Mouse (Mus musculus) embryonic facial prominence, embryonic 12.5 days (tissue): ENCODE measurements around the gene Cyb5d1. TPM values are rescaled to one million over a fixed set of nuclear protein-coding genes. Genes with fewer than 3 reads are reported as not detected.

Experiments
- ATAC-seq: fragments of 200-750 bp; cut with Nextera tagmentation; 2 replicates; pipeline ENCODE4 v1.8.0; 2017; ENCODE audit not compliant: insufficient number of reproducible peaks, insufficient read depth, low FRiP score, low TSS enrichment
- H3K27ac ChIP-seq: fragments of 300-500 bp; sonication (generic); 2 replicates; pipeline ENCODE4 v1.5.1; 2016; ENCODE audit warnings: mild to moderate bottlenecking
- H3K27me3 ChIP-seq: fragments of 300-500 bp; sonication (generic); 2 replicates; pipeline ENCODE4 v1.6.1; 2016; ENCODE audit warnings: mild to moderate bottlenecking, moderate library complexity
- H3K36me3 ChIP-seq: fragments of 300-500 bp; sonication (generic); 2 replicates; pipeline ENCODE4 v1.6.1; 2016; ENCODE audit warnings: mild to moderate bottlenecking
- H3K4me1 ChIP-seq: fragments of 300-500 bp; sonication (generic); 2 replicates; pipeline ENCODE4 v1.6.1; 2016
- H3K4me2 ChIP-seq: fragments of 300-500 bp; sonication (generic); replicated peaks from 2 replicates; pipeline ENCODE4 v1.6.1; 2016; ENCODE audit warnings: mild to moderate bottlenecking, moderate library complexity
- H3K4me3 ChIP-seq: fragments of 300-500 bp; sonication (generic); 2 replicates; pipeline ENCODE4 v1.5.1; 2016; ENCODE audit warnings: mild to moderate bottlenecking
- H3K9ac ChIP-seq: fragments of 300-500 bp; sonication (generic); 2 replicates; pipeline ENCODE4 v1.6.1; 2016; ENCODE audit warnings: mild to moderate bottlenecking, moderate library complexity
- H3K9me3 ChIP-seq: fragments of 300-500 bp; sonication (generic); 2 replicates; pipeline ENCODE4 v1.6.1; 2016; ENCODE audit warnings: mild to moderate bottlenecking, moderate library complexity
- WGBS: fragments of 180-500 bp; shearing (Covaris S2); methylation state at CpG from one replicate; pipeline ENCODE4 v1.1.7; 2016; 5-methylcytosine and 5-hydroxymethylcytosine counted together
- polyA plus RNA-seq: library from polyadenylated mRNA; unstranded; fragments of >200 nt; fragmentation: Nextera tagmentation; extraction: Ambion mirVana; gene quantifications from 2 replicates; pipeline ENCODE4 v1.2.1, GENCODE M21; 2016

The Cyb5d1 gene
- polyA plus RNA-seq, 1 experiment from 2014 or later = 50.0 TPM

DNA sequence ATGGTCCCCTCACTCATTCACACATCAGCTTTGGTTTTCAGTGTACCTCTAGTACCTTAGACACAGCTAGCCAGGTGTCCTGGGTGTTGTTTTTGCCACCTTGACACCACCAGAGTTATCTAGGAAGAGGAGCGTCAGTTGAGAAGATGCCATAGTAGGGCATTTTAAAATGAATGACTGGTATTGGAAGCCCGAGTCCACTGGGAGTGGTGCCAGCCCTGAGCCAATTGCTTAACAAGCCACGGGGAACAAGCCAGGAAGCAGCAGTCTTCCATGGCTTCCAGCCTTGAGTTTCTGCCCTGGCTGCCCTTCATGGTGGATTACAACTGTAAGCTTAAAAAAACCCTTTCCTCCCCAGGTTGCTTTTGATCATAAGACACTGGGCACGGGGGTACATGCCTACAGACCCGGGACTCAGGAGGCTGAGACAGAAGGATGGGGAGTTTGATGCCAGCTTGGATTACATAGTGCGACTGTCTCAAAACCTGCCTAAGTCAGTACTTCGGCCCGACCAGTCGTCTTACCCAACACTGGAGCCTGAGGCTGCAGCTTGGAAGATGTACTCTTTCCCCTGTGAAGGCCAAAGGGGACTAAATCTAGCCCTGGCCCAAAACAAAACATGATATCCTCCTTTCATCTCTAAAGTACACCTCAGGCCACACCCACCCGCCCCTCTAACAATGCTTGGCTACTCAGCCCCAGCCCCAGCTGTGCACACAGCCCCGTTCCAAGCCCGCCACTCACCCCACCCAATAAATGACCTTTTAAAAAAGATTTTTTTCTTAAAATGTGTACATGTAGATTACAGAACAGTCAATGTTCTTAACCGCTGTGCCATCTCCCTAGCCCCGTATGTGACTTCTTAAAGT, 5.7 kb downstream of the Cyb5d1 start:
- 64% methylated on average over 14 of the region's 14 CpGs for WGBS
- Histone ChIP-seq H3K27me3 (no peaks in the 10 kb centered on the region), H3K4me1 (peaks cover 10% of the 10 kb centered on the region), H3K9me3 (no peaks in the 10 kb centered on the region), H3K4me3 (no peak overlapping the region), H3K36me3 (peaks cover 5% of the 10 kb centered on the region; the same call in 1 of the 2 replicates), H3K9ac (no peak overlapping the region), H3K27ac (no peak overlapping the region), H3K4me2 (no peak overlapping the region)
- no peak for ATAC-seq

DNA sequence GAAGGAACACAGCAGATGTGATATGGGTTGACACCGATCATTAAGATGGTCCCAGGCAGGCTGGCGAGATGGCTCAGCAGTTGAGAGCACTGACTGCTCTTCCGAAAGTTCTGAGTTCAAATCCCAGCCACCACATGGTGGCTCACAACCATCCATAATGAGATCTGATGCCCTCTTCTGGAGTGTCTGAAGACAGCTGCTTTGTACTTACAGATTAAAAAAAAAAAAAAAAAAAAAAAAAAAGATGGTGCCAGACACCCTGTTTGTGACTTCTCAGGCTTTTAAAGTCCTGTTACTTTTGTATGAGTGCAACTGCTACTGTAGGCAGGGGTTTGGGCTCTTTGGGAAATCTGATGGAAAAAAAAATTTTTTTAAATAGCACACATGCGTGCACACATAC, 6.8 kb downstream of the Cyb5d1 start:
- WGBS = 94% methylated on average over 4 of the region's 4 CpGs

DNA sequence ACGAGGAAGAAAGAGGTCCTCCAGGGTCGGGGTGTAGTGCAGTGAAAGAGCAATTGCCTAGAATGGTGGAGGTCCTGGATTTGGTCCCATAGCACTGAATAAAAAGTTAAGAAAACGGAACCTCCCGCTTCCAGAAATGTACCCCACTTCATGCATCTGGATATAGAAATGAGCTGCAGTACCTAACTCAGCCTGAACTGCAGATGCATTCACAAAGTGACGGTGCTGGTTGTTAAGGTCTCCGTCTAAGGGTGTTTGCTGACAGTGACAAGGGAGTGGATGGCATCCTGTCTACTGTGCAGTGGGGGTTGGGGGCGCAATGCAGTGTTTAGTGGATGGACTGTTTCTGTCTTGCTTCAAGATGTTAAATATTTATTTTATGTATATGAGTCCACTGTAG, 8.7 kb downstream of the Cyb5d1 start:
- Histone ChIP-seq H3K27ac (no peak overlapping the region), H3K9ac (no peak overlapping the region), H3K4me2 (no peak overlapping the region), H3K4me3 (no peak overlapping the region), H3K4me1 (peaks cover 7% of the 10 kb centered on the region), H3K9me3 (no peaks in the 10 kb centered on the region), H3K27me3 (no peaks in the 10 kb centered on the region), H3K36me3 (no peaks in the 10 kb centered on the region)
- ATAC-seq = no peak
- WGBS = 83% methylated on average over 7 of the region's 7 CpGs

More for the DNA sequence above, 6.8 kb downstream of the Cyb5d1 start:
- H3K9me3 ChIP-seq = no peaks in the 10 kb centered on the region
- H3K9ac ChIP-seq = no peak overlapping the region
- H3K4me1 ChIP-seq = peaks cover 7% of the 10 kb centered on the region
- no peaks in the 10 kb centered on the region for H3K27me3 ChIP-seq
- H3K4me2 ChIP-seq = no peak overlapping the region
- ATAC-seq = no peak
- no peak overlapping the region for H3K4me3 ChIP-seq
- H3K36me3 ChIP-seq = peaks cover 5% of the 10 kb centered on the region; the same call in 1 of the 2 replicates
- no peak overlapping the region for H3K27ac ChIP-seq

DNA sequence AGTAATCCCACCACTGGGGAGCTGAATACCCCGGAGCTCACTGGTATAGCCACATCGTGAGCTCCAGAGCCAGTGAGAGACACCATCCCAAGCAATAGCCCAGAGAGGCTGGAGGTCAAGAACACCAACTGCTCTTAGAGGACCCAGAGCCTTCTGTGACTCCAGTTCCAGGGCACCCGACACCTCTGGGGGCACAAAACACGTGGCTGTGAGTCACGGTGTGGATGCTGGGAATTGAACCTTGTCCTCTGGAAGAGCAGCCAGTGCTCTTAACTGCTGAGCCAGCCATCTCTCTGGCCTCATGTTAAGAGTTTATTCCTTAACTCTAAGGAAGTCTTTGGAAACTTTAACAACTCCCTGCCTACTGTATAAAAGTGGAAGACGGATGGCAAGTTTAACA, 10.5 kb downstream of the Cyb5d1 start:
- Histone ChIP-seq H3K36me3 (no peaks in the 10 kb centered on the region), H3K9ac (no peak overlapping the region), H3K4me3 (no peak overlapping the region), H3K27me3 (no peaks in the 10 kb centered on the region), H3K9me3 (no peaks in the 10 kb centered on the region), H3K4me2 (no peak overlapping the region), H3K27ac (no peak overlapping the region), H3K4me1 (peaks cover 4% of the 10 kb centered on the region)
- ATAC-seq = no peak
- WGBS = 81% methylated on average over 6 of the region's 6 CpGs

DNA sequence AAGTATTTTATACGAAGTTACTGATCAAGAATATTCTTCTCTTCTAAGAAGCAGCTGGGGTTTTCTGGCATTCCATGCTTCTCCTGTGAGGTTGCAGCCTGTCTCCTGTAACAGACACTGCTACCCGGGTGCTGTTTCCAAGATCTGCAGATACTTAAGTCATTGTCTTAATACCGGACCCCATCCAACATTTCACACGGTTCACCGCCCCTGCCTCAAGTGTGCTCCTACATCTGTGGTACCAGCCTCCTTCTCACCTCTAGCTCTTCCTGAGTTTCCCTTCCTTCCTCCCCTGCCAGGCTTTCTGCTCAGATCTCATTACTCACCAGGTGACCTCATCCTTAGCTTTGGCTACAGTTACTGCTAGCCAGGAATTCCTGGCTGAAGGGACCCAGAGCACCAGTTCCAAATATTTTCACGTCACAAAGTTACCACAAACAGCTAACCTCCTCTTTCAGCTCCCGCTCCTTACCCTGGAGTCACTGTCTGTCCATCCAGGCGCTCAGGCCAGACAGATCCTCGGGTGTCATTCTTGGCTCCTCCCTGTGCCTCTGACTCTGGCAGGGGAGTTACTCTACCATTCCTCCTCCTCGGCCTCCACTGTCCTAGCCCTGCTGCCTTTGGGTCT, 12.8 kb downstream of the Cyb5d1 start:
- Histone ChIP-seq H3K36me3 (peaks cover 8% of the 10 kb centered on the region), H3K4me3 (no peak overlapping the region), H3K9me3 (no peaks in the 10 kb centered on the region), H3K27me3 (no peaks in the 10 kb centered on the region), H3K9ac (no peak overlapping the region), H3K4me2 (no peak overlapping the region), H3K4me1 (no peaks in the 10 kb centered on the region), H3K27ac (no peak overlapping the region)
- WGBS = 62% methylated on average over 10 of the region's 10 CpGs
- 0 out of 2 replicates have a peak, but pooled peaks have one; percentile 22 for ATAC-seq

DNA sequence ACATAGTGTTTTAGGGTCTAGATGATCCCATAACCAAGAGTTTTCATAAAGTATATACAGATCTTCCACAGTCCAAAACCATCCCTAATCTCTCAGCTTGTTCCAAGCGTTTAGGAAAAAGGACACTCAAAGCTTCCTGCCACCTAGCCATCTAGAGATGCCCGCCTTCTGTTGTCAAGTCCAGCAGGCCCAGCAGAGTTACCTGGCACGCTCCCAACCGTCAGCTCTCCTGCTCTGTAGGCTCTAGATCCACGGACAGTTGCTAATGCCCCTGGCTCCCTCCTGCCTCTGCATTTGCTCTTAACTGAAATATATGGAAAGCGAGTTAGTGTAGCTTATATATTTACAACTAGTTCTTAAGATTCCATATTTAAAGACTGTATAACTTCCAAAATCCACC, 14.1 kb downstream of the Cyb5d1 start:
- no peak overlapping the region for H3K9ac ChIP-seq
- H3K4me2 ChIP-seq = no peak overlapping the region
- no peak overlapping the region for H3K4me3 ChIP-seq
- ATAC-seq = no peak
- H3K36me3 ChIP-seq = peaks cover 10% of the 10 kb centered on the region
- H3K27ac ChIP-seq = no peak overlapping the region
- H3K27me3 ChIP-seq = no peaks in the 10 kb centered on the region
- no peaks in the 10 kb centered on the region for H3K4me1 ChIP-seq
- WGBS = 78% methylated on average over 6 of the region's 6 CpGs
- H3K9me3 ChIP-seq = no peaks in the 10 kb centered on the region

DNA sequence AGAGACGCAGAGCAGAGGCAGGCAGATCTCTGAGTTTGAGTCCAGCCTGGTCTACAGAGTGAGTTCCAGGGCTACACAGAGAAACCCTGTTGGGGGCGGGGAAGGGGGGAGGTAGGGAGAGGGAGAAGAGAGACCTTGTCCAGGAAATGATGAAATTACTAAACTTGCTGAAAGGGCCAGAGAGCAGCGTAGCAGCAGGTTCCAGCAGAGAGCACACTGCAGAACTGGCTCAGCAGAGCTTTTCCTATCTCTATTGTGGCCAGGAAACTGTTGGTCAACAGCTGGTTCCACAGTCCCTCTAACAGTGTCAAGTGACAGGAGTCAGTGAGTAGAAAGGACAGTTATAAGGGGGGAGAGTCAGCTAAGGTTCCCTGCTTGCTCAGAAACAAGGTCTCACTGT, 15.8 kb downstream of the Cyb5d1 start:
- H3K36me3 ChIP-seq = peaks cover 13% of the 10 kb centered on the region
- no peak overlapping the region for H3K9ac ChIP-seq
- no peaks in the 10 kb centered on the region for H3K9me3 ChIP-seq
- H3K27me3 ChIP-seq = no peaks in the 10 kb centered on the region
- no peak for ATAC-seq
- no peak overlapping the region for H3K4me3 ChIP-seq
- no peak overlapping the region for H3K27ac ChIP-seq
- H3K4me2 ChIP-seq = no peak overlapping the region
- H3K4me1 ChIP-seq = no peaks in the 10 kb centered on the region
- WGBS = 80% methylated on average over 3 of the region's 3 CpGs

DNA sequence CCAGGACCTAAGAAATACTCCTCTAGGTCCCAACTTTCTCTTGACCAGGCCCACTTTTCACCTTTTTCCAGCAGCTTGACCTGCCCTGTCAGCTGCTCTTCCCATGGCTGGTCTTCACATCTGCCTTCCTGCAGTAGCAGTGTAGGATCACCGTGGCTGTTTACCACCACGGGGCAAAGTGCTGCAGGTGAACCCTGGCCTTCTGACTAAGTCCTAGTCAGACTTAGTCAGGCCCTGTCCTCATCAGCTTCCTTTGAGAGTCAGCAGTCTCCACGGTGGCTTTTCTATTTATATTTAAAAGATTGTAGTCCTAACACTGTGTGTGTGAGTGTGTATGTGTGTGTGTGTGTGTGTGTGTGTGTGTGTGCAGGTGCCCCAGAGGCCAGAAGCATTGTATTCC, 17.7 kb downstream of the Cyb5d1 start:
- no peak overlapping the region for H3K4me2 ChIP-seq
- H3K9me3 ChIP-seq = no peaks in the 10 kb centered on the region
- 87% methylated on average over 3 of the region's 3 CpGs for WGBS
- no peaks in the 10 kb centered on the region for H3K27me3 ChIP-seq
- H3K9ac ChIP-seq = no peak overlapping the region
- no peak overlapping the region for H3K4me3 ChIP-seq
- H3K27ac ChIP-seq = no peak overlapping the region
- ATAC-seq = no peak
- peaks cover 23% of the 10 kb centered on the region for H3K36me3 ChIP-seq
- H3K4me1 ChIP-seq = no peaks in the 10 kb centered on the region

DNA sequence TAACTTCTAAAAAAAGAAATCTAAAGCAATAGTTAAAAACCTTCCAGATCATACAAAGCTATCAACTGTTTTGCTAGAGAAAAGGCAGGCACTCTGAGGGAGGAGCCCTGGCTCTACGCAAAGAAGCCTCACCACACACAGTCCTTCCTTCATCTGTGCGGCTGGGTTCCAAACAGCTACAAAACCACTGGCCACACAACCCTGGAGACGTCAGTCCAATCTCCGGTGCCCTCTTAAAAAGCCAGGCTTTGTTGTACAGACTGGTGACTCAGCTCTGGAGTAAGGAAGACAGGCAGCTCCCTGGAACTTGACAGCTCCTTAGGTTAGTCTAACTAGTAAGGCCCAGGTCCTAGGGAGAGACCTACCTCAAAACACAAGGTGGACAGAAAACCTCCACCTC, 19.8 kb downstream of the Cyb5d1 start:
- Histone ChIP-seq H3K9ac (no peak overlapping the region), H3K4me2 (no peak overlapping the region), H3K27ac (no peak overlapping the region), H3K9me3 (no peaks in the 10 kb centered on the region), H3K27me3 (no peaks in the 10 kb centered on the region), H3K4me3 (no peak overlapping the region), H3K36me3 (peaks cover 27% of the 10 kb centered on the region), H3K4me1 (peaks cover 21% of the 10 kb centered on the region)
- no peak for ATAC-seq
- 82% methylated on average over 4 of the region's 4 CpGs for WGBS

DNA sequence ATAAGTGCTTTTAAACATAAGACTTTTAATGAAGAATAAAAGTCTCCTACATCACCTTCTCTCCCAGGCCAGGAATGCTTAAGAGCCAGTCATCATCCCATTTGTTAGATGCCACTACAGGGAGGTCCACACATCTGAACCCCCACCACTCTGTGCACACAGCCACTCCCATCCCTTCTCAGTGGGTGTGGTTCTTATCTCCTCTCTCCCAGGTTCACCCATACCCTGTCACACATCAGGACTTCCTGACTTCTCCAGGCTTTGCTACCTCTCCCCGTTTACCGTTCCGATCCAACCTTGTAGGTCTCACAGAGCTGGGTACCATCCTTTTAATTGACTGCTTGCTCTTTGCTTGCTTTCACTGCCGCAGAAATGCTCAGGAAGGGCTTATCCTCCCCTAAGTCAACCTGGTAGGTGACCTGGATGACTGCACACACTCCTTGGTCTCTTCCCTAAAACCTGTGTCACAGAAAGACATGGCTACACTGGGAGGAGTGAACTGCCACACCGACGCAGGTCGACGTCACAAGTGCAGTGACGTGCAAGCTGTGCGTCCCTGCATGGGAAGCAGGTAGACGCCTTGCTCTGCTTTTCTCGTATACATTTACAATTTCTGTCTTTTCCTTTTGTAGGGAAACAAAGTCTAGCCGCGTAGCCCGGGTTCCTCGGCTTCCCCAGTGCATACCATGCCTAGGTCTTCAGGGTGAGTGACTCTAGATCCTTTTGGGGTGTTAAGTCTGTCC, 22.0 kb downstream of the Cyb5d1 start:
- Histone ChIP-seq H3K9me3 (no peaks in the 10 kb centered on the region), H3K27me3 (no peaks in the 10 kb centered on the region), H3K4me1 (peaks cover 23% of the 10 kb centered on the region), H3K36me3 (peaks cover 24% of the 10 kb centered on the region), H3K4me3 (no peak overlapping the region), H3K9ac (0 out of 2 replicates have a peak overlapping the region, but pooled peaks have one; percentile 3), H3K27ac (no peak overlapping the region), H3K4me2 (no peak overlapping the region)
- no peak for ATAC-seq
- 91% methylated on average over 16 of the region's 16 CpGs for WGBS

DNA sequence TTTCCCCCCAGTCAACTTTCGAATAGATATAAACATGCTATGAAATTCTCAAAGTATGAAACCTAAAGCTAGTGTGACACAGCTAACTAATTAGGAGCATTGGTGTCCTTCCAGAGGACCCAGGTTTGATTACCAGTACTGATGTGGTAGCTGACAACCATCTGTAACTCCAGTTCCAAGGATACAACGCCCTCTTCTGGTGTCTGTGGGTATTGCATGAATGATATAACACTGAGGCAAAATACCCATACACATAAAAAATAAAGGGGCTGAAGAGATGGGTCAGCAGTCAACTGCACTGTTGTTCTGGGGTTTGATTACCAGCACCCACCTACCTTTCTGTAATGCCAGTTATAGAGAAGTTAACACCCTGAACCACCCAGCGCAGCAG, 22.7 kb downstream of the Cyb5d1 start:
- peaks cover 21% of the 10 kb centered on the region for H3K36me3 ChIP-seq
- H3K4me3 ChIP-seq = no peak overlapping the region
- ATAC-seq = no peak
- peak overlapping the region; percentile 78 for H3K27ac ChIP-seq
- no peaks in the 10 kb centered on the region for H3K27me3 ChIP-seq
- no peaks in the 10 kb centered on the region for H3K9me3 ChIP-seq
- no peak overlapping the region for H3K4me2 ChIP-seq
- peaks cover 23% of the 10 kb centered on the region for H3K4me1 ChIP-seq
- no peak overlapping the region for H3K9ac ChIP-seq
- WGBS = 61% methylated on average over 3 of the region's 3 CpGs
